Mouse (Mus musculus): ENCODE measurements around the gene Elovl2.

Gene Elovl2

DNA sequence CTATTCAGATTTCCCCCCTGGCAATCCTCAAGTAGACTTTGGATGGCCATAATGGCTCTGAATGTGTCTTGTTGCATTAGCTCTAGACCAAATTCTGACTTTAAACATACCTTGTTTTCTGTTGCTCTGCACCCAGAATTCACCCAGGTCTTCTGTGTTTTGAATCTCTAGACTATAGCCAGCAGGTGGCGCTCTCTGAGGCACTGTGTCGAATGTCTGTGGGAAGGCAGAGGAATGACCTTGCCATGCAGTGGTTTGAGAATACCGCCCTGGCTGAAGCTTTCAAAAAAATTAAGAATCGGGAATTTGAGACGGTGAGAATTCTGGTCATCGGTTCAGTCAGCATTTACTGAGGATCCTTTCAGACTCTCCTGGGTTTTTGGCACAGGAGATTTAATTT, 85.3 kb downstream of the Elovl2 start:
- peak; percentile 56 for DNase-seq (ENCODE audit: low read depth)
